Mouse (Mus musculus) limb, embryonic 13.5 days (tissue): ENCODE results near the gene Gm2237. TPM values are rescaled to one million over a fixed set of nuclear protein-coding genes. Genes with fewer than 3 reads are reported as not detected.
"Not testable (repeated sequence)": the region's sequence is repeated elsewhere in the genome, so short reads cannot be mapped to it uniquely, and the experiment has no call there.

Experiments
- ATAC-seq: fragments of 200-750 bp; cut with Nextera tagmentation; 2 replicates; pipeline ENCODE4 v1.8.0; 2017; ENCODE audit warnings: low read depth, moderate number of reproducible peaks, moderate TSS enrichment; ENCODE audit not compliant: low FRiP score
- H3K27ac ChIP-seq: fragments of 300-500 bp; sonication (generic); 2 replicates; pipeline ENCODE4 v1.5.1; 2015; ENCODE audit warnings: inconsistent platforms, mild to moderate bottlenecking, moderate library complexity
- H3K27me3 ChIP-seq: fragments of 300-500 bp; sonication (generic); 2 replicates; pipeline ENCODE4 v1.6.1; 2015; ENCODE audit warnings: mild to moderate bottlenecking, inconsistent platforms
- H3K36me3 ChIP-seq: fragments of 300-500 bp; sonication (generic); 2 replicates; pipeline ENCODE4 v1.6.1; 2015; ENCODE audit warnings: inconsistent platforms, mild to moderate bottlenecking, moderate library complexity
- H3K4me1 ChIP-seq: fragments of 300-500 bp; sonication (generic); 2 replicates; pipeline ENCODE4 v1.6.1; 2015; ENCODE audit warnings: inconsistent platforms
- H3K4me2 ChIP-seq: fragments of 300-500 bp; sonication (generic); replicated peaks from 2 replicates; pipeline ENCODE4 v1.6.1; 2015; ENCODE audit warnings: inconsistent platforms, mild to moderate bottlenecking, moderate library complexity
- H3K4me3 ChIP-seq: fragments of 300-500 bp; sonication (generic); 2 replicates; pipeline ENCODE4 v1.5.1; 2015; ENCODE audit warnings: moderate library complexity, mild to moderate bottlenecking, inconsistent platforms
- H3K9ac ChIP-seq: fragments of 300-500 bp; sonication (generic); 2 replicates; pipeline ENCODE4 v1.6.1; 2015; ENCODE audit warnings: mild to moderate bottlenecking, inconsistent platforms
- H3K9me3 ChIP-seq: fragments of 300-500 bp; sonication (generic); 2 replicates; pipeline ENCODE4 v1.6.1; 2016; ENCODE audit warnings: inconsistent platforms
- WGBS: fragments of 180-500 bp; shearing (Covaris S2); methylation state at CpG from one replicate; pipeline ENCODE4 v1.1.7; 2015; 5-methylcytosine and 5-hydroxymethylcytosine counted together
- polyA plus RNA-seq: library from polyadenylated mRNA; unstranded; fragments of >200 nt; fragmentation: Nextera tagmentation; extraction: Ambion mirVana; gene quantifications from 2 replicates; pipeline ENCODE4 v1.2.1, GENCODE M21; 2015

The Gm2237 gene
- 2.4 and 3.5 TPM in 2 replicates for polyA plus RNA-seq

DNA sequence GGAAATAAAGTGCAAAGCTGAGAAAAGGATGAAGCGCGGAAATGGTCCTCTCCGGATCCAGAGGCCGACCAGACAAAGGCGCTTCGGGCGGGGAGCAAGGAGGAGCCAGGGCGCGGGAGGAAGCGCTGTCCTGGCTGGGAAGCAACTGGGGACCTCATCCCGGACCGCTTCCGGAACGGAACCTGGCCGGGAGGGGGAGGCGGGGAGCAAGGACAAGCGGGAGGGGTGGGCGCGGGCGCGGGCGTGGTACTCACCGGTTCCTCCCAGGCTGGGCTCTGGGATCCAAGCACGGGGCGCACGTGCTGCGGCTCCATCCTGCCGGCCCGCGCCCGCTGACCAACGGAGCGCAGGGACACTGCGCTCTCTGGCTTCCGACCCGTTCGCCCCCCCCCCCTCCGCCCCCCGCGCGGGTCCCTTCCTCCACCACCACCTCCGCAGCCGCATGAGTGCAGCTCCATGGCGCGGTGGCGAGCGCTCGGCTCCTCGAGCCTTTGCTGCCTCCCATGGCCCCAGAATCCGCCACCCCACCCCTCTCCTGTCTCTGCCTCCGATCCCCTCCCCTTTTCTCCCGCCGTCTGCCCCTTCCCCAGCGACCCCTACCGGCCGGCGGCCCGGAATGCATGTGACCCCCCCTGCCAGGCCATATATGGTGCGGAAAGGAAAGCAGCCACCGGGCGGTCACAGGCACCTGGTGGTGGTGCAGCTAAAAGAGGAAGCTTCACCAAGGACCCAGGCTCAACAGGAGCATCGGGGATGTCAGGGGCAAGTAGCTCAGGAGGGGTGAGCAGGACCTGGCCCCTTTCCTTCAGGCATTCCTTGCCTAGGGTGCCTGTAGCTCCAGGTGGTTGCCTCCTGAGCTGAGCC is at the start of gene Gm2237:
Gm2237 (minus strand) TSS at position 332 of the 864 bp plus-strand sequence.
- Histone ChIP-seq H3K9ac (peak within 1 kb of the TSS; percentile 63), H3K4me2 (peak within 1 kb of the TSS; percentile 63), H3K4me3 (peak within 1 kb of the TSS; percentile 49)
- H3K9me3 ChIP-seq, H3K27ac ChIP-seq, H3K27me3 ChIP-seq, H3K36me3 ChIP-seq, ATAC-seq, H3K4me1 ChIP-seq: not testable (repeated sequence)
- WGBS, result 0% methylated on average over 15 of the region's 62 CpGs

DNA sequence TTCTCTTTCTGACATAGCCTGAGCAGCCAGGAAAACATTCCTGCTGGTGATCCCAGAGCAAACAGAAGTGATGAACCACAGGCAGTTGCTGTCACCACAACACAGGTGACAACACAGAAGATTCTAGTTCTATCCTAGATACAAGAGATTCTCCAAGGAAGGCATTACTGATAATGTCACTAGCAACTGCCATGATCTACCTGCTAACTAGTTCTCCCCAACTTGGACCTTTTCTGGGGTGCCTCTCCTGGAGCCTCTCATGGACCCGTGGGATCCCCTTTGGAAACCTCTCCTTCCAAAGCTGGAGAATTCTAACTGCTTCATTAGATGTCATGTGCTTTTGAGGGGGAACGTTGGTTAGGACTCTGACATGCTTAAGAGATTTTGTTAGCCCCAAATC is 17.5 kb upstream of the Gm2237 start, which contains the start of gene Gm5458:
Gm5458 (minus strand) TSS at position 101 of the 400 bp plus-strand sequence.
- not testable (repeated sequence) for H3K4me1 ChIP-seq, H3K27ac ChIP-seq, ATAC-seq, H3K9me3 ChIP-seq, H3K36me3 ChIP-seq, H3K9ac ChIP-seq, H3K4me2 ChIP-seq, H3K4me3 ChIP-seq, H3K27me3 ChIP-seq
- WGBS, result 73% methylated on average over 2 of the region's 2 CpGs

- 96% methylated on average over 1 of the region's 3 CpGs for WGBS
- H3K27ac ChIP-seq, H3K27me3 ChIP-seq, H3K4me2 ChIP-seq, ATAC-seq, H3K4me1 ChIP-seq, H3K36me3 ChIP-seq, H3K4me3 ChIP-seq, H3K9me3 ChIP-seq, H3K9ac ChIP-seq: not testable (repeated sequence)
These were observed 35.1 kb downstream of the Gm2237 start, which contains the start of gene Gm2244 for GRCm38 (mm10) chr14:19549863-19550262. TSS of gene Gm2244 (minus strand) at chr14:19549963.

Other genes with a start within 250 kb of the Gm2237 start
- 0.72 TPM in 1 of 2 replicates, not detected in the other for gene Gm21738, start 166.2 kb downstream of the Gm2237 start, polyA plus RNA-seq
- gene Gm2244, start 35.2 kb downstream of the Gm2237 start, polyA plus RNA-seq, result not detected in 2 replicates
- gene Gm5458, start 17.4 kb upstream of the Gm2237 start, polyA plus RNA-seq, result not detected in 2 replicates
- 99.5 and 104 TPM in 2 replicates for gene Nid2, start 166.1 kb upstream of the Gm2237 start, polyA plus RNA-seq
- gene Rtraf, start 238.7 kb upstream of the Gm2237 start, polyA plus RNA-seq, result 239 and 245 TPM in 2 replicates